Mouse (Mus musculus) ES-CJ7 (cell line): ENCODE measurements at regions not wholly inside any gene's neighbourhood (a gene's known extent, or its start where the extent isn't known, plus 50 kb on each side); places are given as distances from the start of the nearest gene placed in this dataset.
A peak's percentile ranks its signal among the peaks of the same experiment; 100 is the strongest.

Source experiments
- DNase-seq: peaks from one replicate; pipeline ENCODE4 v3.0.0; 2011; ENCODE audit warnings: low read depth, low spot score

- no peak for DNase-seq
Measured at GRCm38 (mm10) chr16:29742497-29743230, 163.5 kb downstream of the Opa1 start.

GRCm38 (mm10) chr16:29745486-29745885 lies 166.4 kb downstream of the Opa1 start:
- no peak for DNase-seq

- DNase-seq: no peak
Measured at GRCm38 (mm10) chr16:29746245-29746644, 167.1 kb downstream of the Opa1 start.

GRCm38 (mm10) chr16:29749167-29749566 lies 170.0 kb downstream of the Opa1 start:
- DNase-seq: no peak

GRCm38 (mm10) chr16:29754579-29755199 lies 175.6 kb downstream of the Opa1 start:
- no peak for DNase-seq

- DNase-seq: peak; percentile 48
Measured at GRCm38 (mm10) chr16:29758246-29758645, 179.1 kb downstream of the Opa1 start.

GRCm38 (mm10) chr16:29759416-29759815 lies 180.3 kb downstream of the Opa1 start:
- DNase-seq: no peak

GRCm38 (mm10) chr16:29760627-29761026 lies 181.5 kb downstream of the Opa1 start:
- DNase-seq: no peak

GRCm38 (mm10) chr16:29761779-29762277 lies 182.7 kb downstream of the Opa1 start:
- no peak for DNase-seq

GRCm38 (mm10) chr16:29764376-29764775 lies 185.2 kb downstream of the Opa1 start:
- peak; percentile 61 for DNase-seq

- DNase-seq: peak; percentile 84
Measured at GRCm38 (mm10) chr16:29765801-29766200, 186.7 kb downstream of the Opa1 start.

- no peak for DNase-seq
Measured at GRCm38 (mm10) chr16:29771320-29771719, 192.2 kb downstream of the Opa1 start.

- peak; percentile 73 for DNase-seq
Measured at GRCm38 (mm10) chr16:29771728-29772608, 192.8 kb downstream of the Opa1 start.

GRCm38 (mm10) chr16:29772609-29772988 lies 193.5 kb downstream of the Opa1 start:
- no peak for DNase-seq

- no peak for DNase-seq
Measured at GRCm38 (mm10) chr16:29773056-29773455, 193.9 kb downstream of the Opa1 start.

GRCm38 (mm10) chr16:29774949-29775348 lies 195.8 kb downstream of the Opa1 start:
- peak; percentile 49 for DNase-seq

GRCm38 (mm10) chr16:29775879-29776278 lies 196.7 kb downstream of the Opa1 start:
- DNase-seq: no peak

GRCm38 (mm10) chr16:29782441-29782840 lies 203.3 kb downstream of the Opa1 start:
- no peak for DNase-seq

- DNase-seq: no peak
Measured at GRCm38 (mm10) chr16:29785114-29785513, 206.0 kb downstream of the Opa1 start.

GRCm38 (mm10) chr16:29786540-29786939 lies 207.4 kb downstream of the Opa1 start:
- DNase-seq: no peak

GRCm38 (mm10) chr16:29787633-29788511 lies 208.7 kb downstream of the Opa1 start:
- DNase-seq: no peak
